Mouse (Mus musculus) stomach, embryonic 16.5 days (tissue): ENCODE measurements at regions not wholly inside any gene's neighbourhood (a gene's known extent, or its start where the extent isn't known, plus 50 kb on each side); places are given as distances from the start of the nearest gene placed in this dataset.
A peak's percentile ranks its signal among the peaks of the same experiment; 100 is the strongest.

ENCODE experiments used
- ATAC-seq: fragments of 200-750 bp; cut with Nextera tagmentation; 2 replicates; pipeline ENCODE4 v1.8.0; 2017; ENCODE audit warnings: moderate number of reproducible peaks, moderate TSS enrichment; ENCODE audit not compliant: insufficient read depth, low FRiP score
- H3K27ac ChIP-seq: fragments of 300-500 bp; sonication (generic); 2 replicates; pipeline ENCODE4 v1.5.1; 2014; ENCODE audit warnings: low read length
- H3K27me3 ChIP-seq: fragments of 300-500 bp; sonication (generic); 2 replicates; pipeline ENCODE4 v1.6.1; 2014; ENCODE audit warnings: low read length, control low read depth, mixed read lengths; ENCODE audit not compliant: control insufficient read depth, insufficient read depth
- H3K36me3 ChIP-seq: fragments of 300-500 bp; sonication (generic); 2 replicates; pipeline ENCODE4 v1.6.1; 2014; ENCODE audit warnings: low read length; ENCODE audit not compliant: control insufficient read depth, insufficient read depth
- H3K4me1 ChIP-seq: fragments of 300-500 bp; sonication (generic); 2 replicates; pipeline ENCODE4 v1.6.1; 2014; ENCODE audit warnings: low read length, control low read depth, mixed read lengths; ENCODE audit not compliant: control insufficient read depth, insufficient read depth
- H3K4me2 ChIP-seq: fragments of 300-500 bp; sonication (generic); 2 replicates; pipeline ENCODE4 v1.6.1; 2014; ENCODE audit warnings: low read depth, low read length, mixed read lengths
- H3K4me3 ChIP-seq: fragments of 300-500 bp; sonication (generic); replicated peaks from 2 replicates; pipeline ENCODE4 v1.5.1; 2014; ENCODE audit warnings: mild to moderate bottlenecking, low read length
- H3K9ac ChIP-seq: fragments of 300-500 bp; sonication (generic); 2 replicates; pipeline ENCODE4 v1.6.1; 2014; ENCODE audit warnings: low read length
- H3K9me3 ChIP-seq: fragments of 300-500 bp; sonication (generic); replicated peaks from 2 replicates; pipeline ENCODE4 v1.6.1; 2016; ENCODE audit warnings: low read length, control low read depth; ENCODE audit not compliant: control insufficient read depth
- WGBS: fragments of 180-500 bp; shearing (Covaris S2); extraction: QIAGEN DNeasy Blood & Tissue Kit; methylation state at CpG from one replicate; pipeline ENCODE4 v1.1.7; 2014; 5-methylcytosine and 5-hydroxymethylcytosine counted together

DNA sequence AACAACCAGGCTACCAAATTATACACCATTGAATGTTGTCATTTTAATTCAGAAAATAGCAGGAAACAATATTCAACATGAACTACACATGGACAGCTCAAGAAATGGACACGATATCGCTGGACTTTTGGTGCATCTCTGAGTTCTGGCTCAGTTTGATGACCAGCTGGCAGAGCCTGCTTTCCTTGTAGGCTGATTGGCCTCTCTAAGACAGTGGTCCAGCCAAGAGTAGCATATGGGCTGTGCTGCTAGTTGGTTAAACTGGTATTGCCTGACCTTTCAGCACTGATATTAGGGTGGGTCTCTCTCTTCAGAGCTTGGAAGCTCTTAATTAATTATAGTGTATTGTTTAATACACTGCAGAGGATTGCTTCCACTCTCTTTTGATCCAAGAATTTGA lies 705.8 kb upstream of the Ddx18 start:
- Histone ChIP-seq H3K4me1 (no peaks in the 10 kb centered on the region), H3K4me2 (no peak overlapping the region), H3K4me3 (no peak overlapping the region), H3K27ac (no peak overlapping the region), H3K9ac (no peak overlapping the region), H3K27me3 (no peaks in the 10 kb centered on the region), H3K9me3 (no peaks in the 10 kb centered on the region), H3K36me3 (no peaks in the 10 kb centered on the region)
- WGBS, result 92% methylated on average over 2 of the region's 2 CpGs
- no peak for ATAC-seq

DNA sequence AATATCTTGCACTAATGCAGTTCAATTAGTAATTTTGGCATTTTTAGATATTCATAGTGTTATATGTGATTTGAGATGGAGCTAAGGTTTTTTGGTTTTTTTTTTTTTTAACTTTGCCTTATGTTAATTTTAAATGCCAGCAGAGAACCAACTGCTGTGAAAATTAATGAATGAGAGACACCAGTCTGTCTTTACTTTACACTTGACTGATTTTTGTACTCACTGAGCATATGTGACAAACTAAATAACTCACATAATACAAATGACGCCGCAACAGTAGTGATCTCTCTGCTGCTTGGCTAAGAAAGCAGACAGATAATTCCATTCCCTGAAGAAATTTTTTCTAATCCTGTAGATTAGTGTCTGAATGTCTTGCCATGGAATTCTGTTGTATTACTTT lies 675.2 kb upstream of the Ddx18 start:
- Histone ChIP-seq H3K4me1 (no peaks in the 10 kb centered on the region), H3K4me3 (no peak overlapping the region), H3K4me2 (no peak overlapping the region), H3K27ac (no peak overlapping the region), H3K27me3 (no peaks in the 10 kb centered on the region), H3K9ac (no peak overlapping the region), H3K36me3 (no peaks in the 10 kb centered on the region), H3K9me3 (no peaks in the 10 kb centered on the region)
- no peak for ATAC-seq
- 86% methylated on average over 2 of the region's 2 CpGs for WGBS

DNA sequence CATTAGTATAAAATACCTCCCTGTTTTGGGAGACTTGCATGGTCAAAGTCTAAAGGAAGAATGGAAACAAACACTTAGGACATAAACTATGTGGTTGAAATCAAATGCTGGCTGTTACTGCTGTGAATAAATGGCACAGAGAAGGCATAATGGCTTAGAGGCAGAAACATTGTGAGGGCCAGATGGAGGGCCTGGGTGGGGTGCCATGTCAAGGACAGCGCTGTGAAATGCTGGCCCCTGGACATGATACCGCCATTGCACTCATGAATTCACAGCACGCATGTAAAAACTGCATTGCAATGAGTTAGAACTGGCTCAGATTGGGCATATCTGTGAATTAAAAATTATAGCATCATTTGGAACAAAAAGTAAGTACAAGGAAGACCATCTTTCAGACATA lies 673.7 kb upstream of the Ddx18 start:
- no peaks in the 10 kb centered on the region for H3K36me3 ChIP-seq
- H3K4me1 ChIP-seq, result no peaks in the 10 kb centered on the region
- no peak overlapping the region for H3K9ac ChIP-seq
- WGBS, result 82% methylated on average over 3 of the region's 3 CpGs
- ATAC-seq, result no peak
- H3K4me3 ChIP-seq, result no peak overlapping the region
- H3K27ac ChIP-seq, result no peak overlapping the region
- H3K27me3 ChIP-seq, result no peaks in the 10 kb centered on the region
- no peaks in the 10 kb centered on the region for H3K9me3 ChIP-seq
- no peak overlapping the region for H3K4me2 ChIP-seq

DNA sequence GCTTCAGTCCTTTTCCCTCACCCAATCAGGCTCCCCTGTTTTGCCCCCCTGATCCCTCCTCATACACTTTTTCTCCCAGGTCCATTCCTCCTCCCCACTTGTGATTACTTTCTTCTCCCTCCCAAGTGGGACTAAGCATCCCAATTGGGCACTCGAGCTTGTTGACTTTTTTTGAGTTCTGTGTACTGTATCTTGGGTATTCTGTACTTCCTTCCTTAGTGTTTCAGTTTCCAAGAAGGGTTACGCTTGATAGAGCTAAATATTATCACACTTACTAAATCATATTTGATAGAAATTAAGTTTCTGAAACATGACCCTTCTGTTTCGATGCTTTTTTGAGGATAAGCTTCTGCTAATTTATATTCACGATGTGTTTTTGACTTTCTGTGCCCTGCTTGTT lies 662.7 kb upstream of the Ddx18 start:
- Histone ChIP-seq H3K27me3 (no peaks in the 10 kb centered on the region), H3K9ac (no peak overlapping the region), H3K4me3 (no peak overlapping the region), H3K36me3 (no peaks in the 10 kb centered on the region), H3K9me3 (no peaks in the 10 kb centered on the region), H3K4me1 (no peaks in the 10 kb centered on the region), H3K4me2 (no peak overlapping the region), H3K27ac (no peak overlapping the region)
- 75% methylated on average over 4 of the region's 4 CpGs for WGBS
- ATAC-seq, result no peak

DNA sequence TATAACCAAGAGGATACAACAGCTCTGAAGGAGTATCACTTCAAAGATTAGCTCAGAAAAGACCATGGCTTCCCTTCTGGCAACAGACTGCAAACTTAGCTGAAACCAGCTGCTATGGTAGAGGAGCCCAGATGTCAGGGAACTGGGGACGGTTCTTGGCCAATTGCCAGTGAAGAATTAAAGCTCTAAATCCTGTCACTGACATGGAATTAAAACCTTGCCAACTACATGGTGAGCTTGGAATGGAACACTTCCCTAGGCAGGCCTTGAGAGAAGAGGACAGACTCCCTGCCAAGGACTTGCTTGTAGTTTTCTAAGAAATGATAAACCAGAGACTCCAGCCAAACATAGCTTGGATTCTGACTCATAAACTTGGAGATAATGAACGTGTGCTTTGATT lies 644.7 kb upstream of the Ddx18 start:
- no peak overlapping the region for H3K9ac ChIP-seq
- H3K27me3 ChIP-seq, result no peaks in the 10 kb centered on the region
- H3K27ac ChIP-seq, result no peak overlapping the region
- no peaks in the 10 kb centered on the region for H3K36me3 ChIP-seq
- 23% methylated on average over 2 of the region's 2 CpGs for WGBS
- H3K4me2 ChIP-seq, result no peak overlapping the region
- H3K9me3 ChIP-seq, result no peaks in the 10 kb centered on the region
- peak; percentile 83 for ATAC-seq
- 0 out of 2 replicates have a peak, but pooled peaks cover 2% of the 10 kb centered on the region for H3K4me1 ChIP-seq
- no peak overlapping the region for H3K4me3 ChIP-seq

DNA sequence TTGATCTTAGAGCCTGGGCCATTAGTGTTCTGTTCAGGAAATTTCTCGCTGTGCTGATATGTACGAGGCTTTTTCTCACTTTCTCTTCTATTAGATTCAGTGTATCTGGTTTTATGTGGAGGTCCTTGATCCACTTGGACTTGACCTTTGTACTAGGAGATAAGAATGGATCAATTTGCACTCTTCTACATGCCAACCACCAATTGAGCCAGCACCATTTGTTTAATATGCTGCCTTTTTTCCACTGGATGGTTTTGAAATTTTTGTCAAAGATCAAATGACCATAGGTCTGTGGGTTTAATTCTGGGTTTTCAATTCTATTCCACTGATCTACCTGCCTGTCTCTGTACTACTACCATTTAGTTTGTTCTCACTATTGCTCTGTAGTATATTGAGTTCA lies 640.8 kb upstream of the Ddx18 start:
- H3K4me1 ChIP-seq, result 0 out of 2 replicates have a peak, but pooled peaks cover 2% of the 10 kb centered on the region
- no peak overlapping the region for H3K27ac ChIP-seq
- no peaks in the 10 kb centered on the region for H3K36me3 ChIP-seq
- no peaks in the 10 kb centered on the region for H3K9me3 ChIP-seq
- H3K27me3 ChIP-seq, result no peaks in the 10 kb centered on the region
- no peak overlapping the region for H3K9ac ChIP-seq
- H3K4me2 ChIP-seq, result no peak overlapping the region
- no peak for ATAC-seq
- no peak overlapping the region for H3K4me3 ChIP-seq
- WGBS, result 72% methylated on average over 2 of the region's 2 CpGs

DNA sequence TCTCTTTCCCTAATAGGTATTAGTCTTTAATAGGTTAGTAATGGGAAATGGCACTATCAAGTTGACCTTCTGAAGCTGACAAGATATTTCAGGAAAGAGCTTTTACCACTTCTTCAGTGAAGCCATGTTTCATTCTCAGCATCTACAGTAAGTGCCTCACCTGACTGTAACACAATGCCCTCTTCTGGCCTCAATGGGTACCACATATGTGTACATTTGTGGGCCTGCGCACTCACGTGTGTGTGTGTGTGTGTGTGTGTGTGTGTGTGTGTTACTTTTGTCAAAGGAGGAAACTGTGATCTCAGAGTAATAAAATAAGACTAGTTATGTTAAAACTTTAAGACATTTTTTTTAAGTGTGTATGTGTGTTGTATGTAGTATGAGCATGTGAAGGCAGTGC lies 601.8 kb upstream of the Ddx18 start:
- no peak overlapping the region for H3K4me2 ChIP-seq
- WGBS, result 87% methylated on average over 2 of the region's 2 CpGs
- H3K9me3 ChIP-seq, result no peaks in the 10 kb centered on the region
- H3K4me1 ChIP-seq, result no peaks in the 10 kb centered on the region
- no peak overlapping the region for H3K9ac ChIP-seq
- H3K36me3 ChIP-seq, result no peaks in the 10 kb centered on the region
- H3K4me3 ChIP-seq, result no peak overlapping the region
- no peaks in the 10 kb centered on the region for H3K27me3 ChIP-seq
- H3K27ac ChIP-seq, result no peak overlapping the region
- no peak for ATAC-seq

DNA sequence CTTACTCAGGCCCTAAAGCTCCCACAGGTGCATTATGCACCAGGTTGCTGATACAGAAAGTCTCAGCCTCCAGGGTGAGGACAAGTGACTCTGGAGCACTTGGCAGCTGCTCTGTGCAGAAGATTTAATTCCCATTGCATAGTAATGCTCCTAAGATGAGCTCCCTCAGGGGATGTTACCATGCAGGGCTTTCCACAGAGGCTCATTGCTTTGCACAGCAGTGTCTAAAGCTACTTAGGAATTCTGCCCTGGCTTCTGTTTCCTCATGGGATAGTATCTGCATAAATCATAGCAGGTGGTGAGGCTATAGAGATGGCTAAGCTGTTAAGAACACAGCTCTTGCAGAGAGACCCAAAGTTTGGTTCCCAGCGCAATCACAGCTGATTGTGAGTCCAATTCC lies 594.0 kb upstream of the Ddx18 start:
- Histone ChIP-seq H3K27me3 (no peaks in the 10 kb centered on the region), H3K9ac (no peak overlapping the region), H3K27ac (no peak overlapping the region), H3K4me1 (no peaks in the 10 kb centered on the region), H3K4me2 (no peak overlapping the region), H3K36me3 (no peaks in the 10 kb centered on the region), H3K4me3 (no peak overlapping the region), H3K9me3 (no peaks in the 10 kb centered on the region)
- ATAC-seq, result no peak
- 81% methylated on average over 1 of the region's 1 CpGs for WGBS

DNA sequence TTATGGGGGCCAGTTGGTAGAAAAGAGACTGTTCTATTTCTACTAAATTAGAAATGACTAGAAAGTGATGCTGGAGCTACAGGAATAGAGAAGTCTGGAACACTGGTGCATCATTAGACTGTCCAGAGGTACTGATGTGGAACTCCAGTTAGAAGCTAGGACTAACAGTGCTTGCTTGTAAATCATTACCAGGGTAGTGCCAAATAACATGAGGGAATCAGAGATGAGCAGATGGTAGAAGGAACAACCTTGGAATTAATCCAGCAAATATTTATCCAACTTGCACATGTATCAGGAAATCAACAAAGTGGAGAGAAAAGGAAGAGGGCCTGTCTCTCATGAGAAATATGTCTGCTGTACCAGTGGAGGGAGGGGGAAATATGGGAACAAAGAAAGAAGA lies 573.6 kb upstream of the Ddx18 start:
- no peak overlapping the region for H3K27ac ChIP-seq
- no peaks in the 10 kb centered on the region for H3K4me1 ChIP-seq
- no peak for ATAC-seq
- H3K4me2 ChIP-seq, result no peak overlapping the region
- no peaks in the 10 kb centered on the region for H3K27me3 ChIP-seq
- no peak overlapping the region for H3K9ac ChIP-seq
- no peaks in the 10 kb centered on the region for H3K36me3 ChIP-seq
- no peak overlapping the region for H3K4me3 ChIP-seq
- H3K9me3 ChIP-seq, result no peaks in the 10 kb centered on the region

DNA sequence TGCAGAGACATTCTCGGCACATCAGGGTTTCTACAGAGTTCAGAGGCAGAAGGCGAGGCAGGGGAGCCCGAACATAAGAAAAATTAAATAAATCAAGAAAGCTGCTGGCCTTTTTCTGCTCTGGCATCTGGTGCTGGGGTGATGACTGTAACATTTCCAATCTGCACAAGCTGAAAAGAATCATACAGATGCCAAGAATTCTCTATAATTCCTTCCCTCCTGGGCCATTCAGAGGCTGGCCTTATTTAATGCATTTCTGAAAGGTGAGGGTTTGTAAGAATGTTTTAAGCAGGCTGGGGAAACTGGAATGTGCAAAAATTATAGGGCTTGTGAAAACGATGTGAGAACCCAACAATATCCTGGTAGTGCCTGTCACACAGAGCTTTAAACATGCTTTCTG lies 556.2 kb upstream of the Ddx18 start:
- Histone ChIP-seq H3K4me2 (no peak overlapping the region), H3K9me3 (no peaks in the 10 kb centered on the region), H3K27ac (no peak overlapping the region), H3K27me3 (no peaks in the 10 kb centered on the region), H3K9ac (no peak overlapping the region), H3K36me3 (no peaks in the 10 kb centered on the region), H3K4me3 (no peak overlapping the region), H3K4me1 (no peaks in the 10 kb centered on the region)
- 52% methylated on average over 4 of the region's 4 CpGs for WGBS
- ATAC-seq, result no peak
